Mouse (Mus musculus) limb, embryonic 15.5 days (tissue): ENCODE data around the gene Gm5141. TPM values are rescaled to one million over a fixed set of nuclear protein-coding genes. Genes with fewer than 3 reads are reported as not detected.

Source experiments
- microRNA counts: library from miRNA; unstranded; fragments of <30 nt; microRNA quantifications from one replicate; lab custom pipeline; 2016
- microRNA-seq: library from miRNA; unstranded; fragments of <30 nt; microRNA quantifications from one replicate; pipeline ENCODE4, GENCODE M21; 2016
- polyA plus RNA-seq: library from polyadenylated mRNA; unstranded; fragments of >200 nt; fragmentation: Nextera tagmentation; extraction: Ambion mirVana; gene quantifications from 2 replicates; pipeline ENCODE4 v1.2.1, GENCODE M21; 2015

The Gm5141 gene
- polyA plus RNA-seq, 1 experiment from 2014 or later: 13.3 TPM

MicroRNAs encoded within 50 kb of the gene (microRNA counts, 519-probe panel; counts per million panel counts)
- not detected for microRNA mmu-miR-713 (lab: Ali Mortazavi, UCI)

Small RNA genes within 50 kb of the gene (microRNA-seq; reads per million reads assigned to microRNA genes)
- gene Gm24588 (not detected), gene Mir713 (not detected)

Other genes with a start within 250 kb of the Gm5141 start
- gene Zfp935, start 227.3 kb downstream of the Gm5141 start, polyA plus RNA-seq: not detected in 2 replicates
- gene Zfp934, start 214.6 kb downstream of the Gm5141 start, polyA plus RNA-seq: 14.0 and 16.4 TPM in 2 replicates
- 10.6 and 10.9 TPM in 2 replicates for gene 6720489N17Rik, start 161.6 kb downstream of the Gm5141 start, polyA plus RNA-seq
- 26.6 and 30.3 TPM in 2 replicates for gene Platr25, start 25.1 kb downstream of the Gm5141 start, polyA plus RNA-seq
- 2.7 and 5.1 TPM in 2 replicates for gene Fbp2, start 72.6 kb upstream of the Gm5141 start, polyA plus RNA-seq
- gene Fbp1, start 102.5 kb upstream of the Gm5141 start, polyA plus RNA-seq: 1.4 and 1.5 TPM in 2 replicates
- 240 and 248 TPM in 2 replicates for gene 2010111I01Rik, start 179.1 kb upstream of the Gm5141 start, polyA plus RNA-seq